Mouse (Mus musculus): ENCODE data around the gene G0s2. TPM values are rescaled to one million over a fixed set of nuclear protein-coding genes. Genes with fewer than 3 reads are reported as not detected.
A peak's percentile ranks its signal among the peaks of the same experiment; 100 is the strongest.

The G0s2 gene
- total and polyA plus RNA-seq, 3 experiments = not detected

GRCm38 (mm10) chr1:193251386-193251785, 21.6 kb downstream of the G0s2 start:
- in situ Hi-C loops (cut with MboI; ENCODE audit: low pct_ligation_motif_present, low pct_unique_long_range_greater_than_20kb, low sequenced_read_pairs) (loop anchor here (5.0 kb wide), 1 partner anchor 44 kb away; the partner anchor contains the start of gene Lamb3), dilution Hi-C loops (cut with MboI; ENCODE audit: extremely low pct_ligation_motif_present, extremely low pct_unique_long_range_greater_than_20kb, low sequenced_read_pairs) (no loop called here)
- Histone ChIP-seq H3K4me3 (replicated peaks in 1 of 3; ENCODE audit: low read depth in 2 of 3, low read length in 2 of 3, poor library complexity in 1 of 3) (no peak overlapping the region), H3K27me3 (replicated peaks) (no peaks in the 10 kb centered on the region), H3K27ac (ENCODE audit: insufficient read depth, low read depth) (no peak overlapping the region), H3K9ac (ENCODE audit: insufficient read depth, low read depth) (no peak overlapping the region), H3K4me2 (ENCODE audit: insufficient read depth, low read depth, poor library complexity, severe bottlenecking) (no peak overlapping the region), H3K36me3 (replicated peaks in 1 of 2; ENCODE audit: control insufficient read depth in 1 of 2, insufficient read depth in 1 of 2, low read length in 1 of 2) (peaks cover 9 to 26% of the 10 kb centered on the region in 2 experiments), H3K79me2 (replicated peaks; ENCODE audit: control insufficient read depth, extremely low read depth, insufficient read depth, poor library complexity, severe bottlenecking) (no peaks in the 10 kb centered on the region), H3K4me1 (ENCODE audit: control insufficient read depth in 1 of 2, insufficient read depth in 2 of 2) (peaks cover 8 to 62% of the 10 kb centered on the region in 2 experiments), H3K9me3 (replicated peaks; ENCODE audit: low read length) (no peaks in the 10 kb centered on the region)
- TF ChIP-seq RAD21 (IDR thresholded peaks at IDR 0.05; ENCODE audit: low read depth, low read length) (peak; percentile 6), CHD2 (IDR thresholded peaks at IDR 0.05; ENCODE audit: low read length) (no peak), TCF12 (IDR thresholded peaks at IDR 0.05; ENCODE audit: low read depth, low read length) (peak; percentile 48; the same call in 1 of the 2 replicates), USF2 (conservative IDR thresholded peaks at IDR 0.05; ENCODE audit: low read depth, low read length) (no peak), UBTF (IDR thresholded peaks at IDR 0.05; ENCODE audit: low read depth, low read length) (no peak), POLR2A (IDR thresholded peaks at IDR 0.05; ENCODE audit: low read depth, low read length) (no peak), ZNF384 (IDR thresholded peaks at IDR 0.05; ENCODE audit: low read depth, low read length) (no peak), ELF1 (IDR thresholded peaks at IDR 0.05; ENCODE audit: low read depth, low read length) (no peak), MAFK (IDR thresholded peaks at IDR 0.05; ENCODE audit: insufficient replicate concordance, low read length) (no peak), JUND (conservative IDR thresholded peaks at IDR 0.05; ENCODE audit: low read depth, low read length) (no peak), ETS1 (conservative IDR thresholded peaks at IDR 0.05; ENCODE audit: low read depth, low read length) (peak; percentile 51), CTCF (conservative IDR thresholded peaks at IDR 0.05 in 1 of 2, IDR thresholded peaks at IDR 0.05 in 1 of 2; ENCODE audit: low read depth in 2 of 2, low read length in 2 of 2) (0 out of 4 replicates have a peak, but pooled peaks of 1 of the 2 experiments have one; percentile 8), EP300 (IDR thresholded peaks at IDR 0.05; ENCODE audit: low read length) (0 out of 2 replicates have a peak, but pooled peaks have one; percentile 23), KAT2A (IDR thresholded peaks at IDR 0.05; ENCODE audit: insufficient replicate concordance, low read length) (no peak), MAX (IDR thresholded peaks at IDR 0.05; ENCODE audit: low read length) (no peak), IRF4 (IDR thresholded peaks at IDR 0.05; ENCODE audit: low read depth, low read length) (0 out of 2 replicates have a peak, but pooled peaks have one; percentile 14)
- peak; percentile 52 for DNase-seq (ENCODE audit: extremely low read depth)

- Histone ChIP-seq H3K4me3 (replicated peaks in 1 of 3; ENCODE audit: low read depth in 2 of 3, low read length in 2 of 3, poor library complexity in 1 of 3) (no peak overlapping the region), H3K9me3 (replicated peaks; ENCODE audit: low read length) (no peaks in the 10 kb centered on the region), H3K9ac (ENCODE audit: insufficient read depth, low read depth) (no peak overlapping the region), H3K27me3 (replicated peaks) (no peaks in the 10 kb centered on the region), H3K79me2 (replicated peaks; ENCODE audit: control insufficient read depth, extremely low read depth, insufficient read depth, poor library complexity, severe bottlenecking) (no peaks in the 10 kb centered on the region), H3K4me2 (ENCODE audit: insufficient read depth, low read depth, poor library complexity, severe bottlenecking) (no peak overlapping the region), H3K4me1 (ENCODE audit: control insufficient read depth in 1 of 2, insufficient read depth in 2 of 2) (peaks cover 8 to 63% of the 10 kb centered on the region in 2 experiments), H3K27ac (ENCODE audit: insufficient read depth, low read depth) (no peak overlapping the region), H3K36me3 (replicated peaks in 1 of 2; ENCODE audit: control insufficient read depth in 1 of 2, insufficient read depth in 1 of 2, low read length in 1 of 2) (peaks cover 4 to 18% of the 10 kb centered on the region in 2 experiments)
- TF ChIP-seq TBP (conservative IDR thresholded peaks at IDR 0.05; ENCODE audit: low read depth, low read length) (no peak), BHLHE40 (IDR thresholded peaks at IDR 0.05; ENCODE audit: low read depth, low read length) (no peak), UBTF (IDR thresholded peaks at IDR 0.05; ENCODE audit: low read depth, low read length) (no peak), POLR2A (IDR thresholded peaks at IDR 0.05; ENCODE audit: low read depth, low read length) (no peak), USF2 (conservative IDR thresholded peaks at IDR 0.05; ENCODE audit: low read depth, low read length) (no peak), GABPA (IDR thresholded peaks at IDR 0.05; ENCODE audit: insufficient replicate concordance, low read depth, low read length) (no peak), MEF2A (IDR thresholded peaks at IDR 0.05; ENCODE audit: borderline replicate concordance, low read depth, low read length) (no peak), SMC3 (IDR thresholded peaks at IDR 0.05; ENCODE audit: low read depth, low read length) (no peak)
- in situ Hi-C loops (cut with MboI; ENCODE audit: low pct_ligation_motif_present, low pct_unique_long_range_greater_than_20kb, low sequenced_read_pairs) = loop anchor here (5.0 kb wide), 1 partner anchor 43 kb away; the partner anchor contains the start of gene Lamb3
- dilution Hi-C loops (cut with MboI; ENCODE audit: extremely low pct_ligation_motif_present, extremely low pct_unique_long_range_greater_than_20kb, low sequenced_read_pairs) = no loop called here
- DNase-seq (ENCODE audit: extremely low read depth) = no peak
These were observed 23.0 kb downstream of the G0s2 start for GRCm38 (mm10) chr1:193250026-193250425.
